Mouse (Mus musculus) ovary, adult 18-20 months (tissue): ENCODE data around the gene Zfp57.

Experiments used
- DNase-seq: peaks from one replicate; pipeline ENCODE4 v3.0.0; 2022; ENCODE audit warnings: low spot score, mixed read lengths

The Zfp57 gene

GRCm38 (mm10) chr17:37045611-37046311, 44.8 kb downstream of the Zfp57 start, which contains the start of gene Gabbr1:
Gene Gabbr1 (plus strand): TSS chr17:37045966.
- DNase-seq = peak; percentile 79

- DNase-seq = peak; percentile 51
Measured at GRCm38 (mm10) chr17:37046312-37047112, 45.5 kb downstream of the Zfp57 start.

GRCm38 (mm10) chr17:37047332-37047976, 46.5 kb downstream of the Zfp57 start:
- DNase-seq = no peak

GRCm38 (mm10) chr17:37047981-37048380, 47.0 kb downstream of the Zfp57 start:
- DNase-seq = no peak

- no peak for DNase-seq
Measured at GRCm38 (mm10) chr17:37048383-37048782, 47.4 kb downstream of the Zfp57 start.

GRCm38 (mm10) chr17:37049570-37050310, 48.8 kb downstream of the Zfp57 start:
- peak; percentile 35 for DNase-seq

GRCm38 (mm10) chr17:37050399-37050798, 49.4 kb downstream of the Zfp57 start:
- DNase-seq = peak; percentile 72

GRCm38 (mm10) chr17:37050876-37051275, 49.9 kb downstream of the Zfp57 start:
- no peak for DNase-seq

GRCm38 (mm10) chr17:37051745-37052144, 50.8 kb downstream of the Zfp57 start:
- DNase-seq = no peak

GRCm38 (mm10) chr17:37056957-37057356, 56.0 kb downstream of the Zfp57 start:
- DNase-seq = no peak
